Mouse (Mus musculus): ENCODE data around the gene Smg8. TPM values are rescaled to one million over a fixed set of nuclear protein-coding genes. Genes with fewer than 3 reads are reported as not detected.

Gene Smg8
- polyA plus RNA-seq, 1 experiment from 2014 or later, result 22.1 TPM

DNA sequence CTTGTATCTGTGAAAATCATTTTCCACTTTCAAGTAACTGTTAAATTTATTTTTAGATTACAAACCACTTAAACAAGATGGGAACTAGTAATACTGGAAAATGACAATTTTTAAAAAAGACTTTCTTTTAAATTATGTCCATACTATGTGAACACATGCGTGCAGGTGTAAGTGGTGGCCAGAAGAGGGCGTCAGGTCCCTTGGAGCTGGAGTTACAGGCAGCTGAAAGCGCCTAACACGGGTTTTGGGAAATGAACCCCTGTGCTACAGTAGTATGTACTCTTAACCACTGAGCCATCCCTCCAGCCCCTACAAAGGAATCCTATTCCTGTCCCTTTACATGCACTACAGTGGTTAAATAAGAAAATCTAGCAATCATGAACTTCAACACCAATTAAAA lies 50.4 kb downstream of the Smg8 start:
- Histone ChIP-seq H3K9ac (no peak overlapping the region), H3K27ac (replicated peaks) (no peak overlapping the region), H3K9me3 (no peaks in the 10 kb centered on the region), H3K4me2 (no peak overlapping the region), H3K4me3 (no peak overlapping the region), H3K36me3 (peaks cover 76% of the 10 kb centered on the region), H3K27me3 (no peaks in the 10 kb centered on the region), H3K4me1 (replicated peaks) (no peaks in the 10 kb centered on the region)
- ATAC-seq (ENCODE audit: low FRiP score, low read depth), result no peak
- 70% methylated on average over 4 of the region's 4 CpGs for WGBS

DNA sequence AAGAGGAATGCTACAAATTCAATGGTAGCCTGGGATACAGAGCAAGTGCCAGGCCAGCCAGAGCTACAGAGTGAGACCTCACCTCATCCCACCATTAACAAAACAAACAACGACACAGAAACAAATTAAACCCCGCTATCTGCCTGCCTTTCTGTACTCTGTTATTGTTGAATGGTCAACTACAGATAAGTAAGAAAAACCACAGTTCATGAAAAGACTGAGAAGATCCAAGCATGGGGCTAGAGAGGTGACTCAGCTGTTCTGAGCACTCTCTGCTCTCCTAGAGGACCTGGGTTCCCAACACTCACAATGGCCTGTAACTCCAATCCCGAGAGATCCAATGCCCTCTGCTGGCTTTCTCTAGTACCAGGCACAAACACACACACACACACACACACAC lies 58.4 kb downstream of the Smg8 start:
- H3K27ac ChIP-seq (replicated peaks), result no peak overlapping the region
- no peak overlapping the region for H3K4me3 ChIP-seq
- no peak overlapping the region for H3K9ac ChIP-seq
- no peak for ATAC-seq (ENCODE audit: low FRiP score, low read depth)
- H3K4me1 ChIP-seq (replicated peaks), result no peaks in the 10 kb centered on the region
- H3K9me3 ChIP-seq, result no peaks in the 10 kb centered on the region
- H3K4me2 ChIP-seq, result no peak overlapping the region
- peaks cover 7% of the 10 kb centered on the region for H3K36me3 ChIP-seq
- WGBS, result 99% methylated on average over 3 of the region's 3 CpGs
- no peaks in the 10 kb centered on the region for H3K27me3 ChIP-seq

MicroRNA genes within 50 kb of the gene (microRNA counts, 519-probe panel; counts per million panel counts)
- 4,696 counts per million, percentile 94 among the panel's probes with 10 or more counts for microRNA mmu-miR-301a

Small RNA genes lying within 50 kb of the gene (microRNA-seq; reads per million reads assigned to microRNA genes)
- gene Mir301, result 2,080 reads per million, percentile 83 among the genes with 10 or more reads in this experiment

Other genes starting within 250 kb of the Smg8 start
- gene Ypel2, start 93.1 kb downstream of the Smg8 start, polyA plus RNA-seq (2015; fragmentation: Nextera tagmentation; extraction: Ambion mirVana), result 4.2 and 5.1 TPM in 2 replicates
- 156 and 163 TPM in 2 replicates for gene Gdpd1, start 12.7 kb downstream of the Smg8 start, polyA plus RNA-seq (2015; fragmentation: Nextera tagmentation; extraction: Ambion mirVana)
- gene Prr11, start 21.9 kb upstream of the Smg8 start, polyA plus RNA-seq (2015; fragmentation: Nextera tagmentation; extraction: Ambion mirVana), result 2.4 and 3.0 TPM in 2 replicates
- 40.8 and 41.2 TPM in 2 replicates for gene Ska2, start 22.5 kb upstream of the Smg8 start, polyA plus RNA-seq (2015; fragmentation: Nextera tagmentation; extraction: Ambion mirVana)
- 84.7 and 88.2 TPM in 2 replicates for gene Trim37, start 40.3 kb upstream of the Smg8 start, polyA plus RNA-seq (2015; fragmentation: Nextera tagmentation; extraction: Ambion mirVana)